Mouse (Mus musculus) stomach, postnatal 0 days (tissue): ENCODE data around the gene Sec14l4. TPM values are rescaled to one million over a fixed set of nuclear protein-coding genes. Genes with fewer than 3 reads are reported as not detected.

ENCODE experiments used
- ATAC-seq: fragments of 200-750 bp; cut with Nextera tagmentation; 2 replicates; pipeline ENCODE4 v1.8.0; 2017; ENCODE audit not compliant: low FRiP score, low TSS enrichment
- DNase-seq: peaks from one replicate; pipeline ENCODE4 v3.0.0-alpha.2; 2016; ENCODE audit warnings: low spot score
- H3K27ac ChIP-seq: fragments of 300-500 bp; sonication (generic); replicated peaks from 2 replicates; pipeline ENCODE4 v1.5.1; 2014; ENCODE audit warnings: mild to moderate bottlenecking, control low read depth
- H3K27me3 ChIP-seq: fragments of 300-500 bp; sonication (generic); 2 replicates; pipeline ENCODE4 v1.6.1; 2014; ENCODE audit warnings: low read length; ENCODE audit not compliant: control insufficient read depth, insufficient read depth
- H3K36me3 ChIP-seq: fragments of 300-500 bp; sonication (generic); 2 replicates; pipeline ENCODE4 v1.6.1; 2014; ENCODE audit warnings: low read length, mixed read lengths; ENCODE audit not compliant: control insufficient read depth, insufficient read depth
- H3K4me1 ChIP-seq: fragments of 300-500 bp; sonication (generic); replicated peaks from 2 replicates; pipeline ENCODE4 v1.6.1; 2014; ENCODE audit warnings: antibody characterized with exemption; ENCODE audit not compliant: control insufficient read depth, insufficient read depth
- H3K4me2 ChIP-seq: fragments of 300-500 bp; sonication (generic); replicated peaks from 2 replicates; pipeline ENCODE4 v1.6.1; 2014; ENCODE audit warnings: low read depth, mild to moderate bottlenecking, control low read depth, moderate library complexity
- H3K4me3 ChIP-seq: fragments of 300-500 bp; sonication (generic); 2 replicates; pipeline ENCODE4 v1.5.1; 2014; ENCODE audit warnings: low read depth, low read length, control low read depth
- H3K9ac ChIP-seq: fragments of 300-500 bp; sonication (generic); 2 replicates; pipeline ENCODE4 v1.6.1; 2014; ENCODE audit warnings: mild to moderate bottlenecking, low read length, control low read depth, mixed read lengths
- H3K9me3 ChIP-seq: fragments of 300-500 bp; sonication (generic); 2 replicates; pipeline ENCODE4 v1.6.1; 2016; ENCODE audit warnings: low read length; ENCODE audit not compliant: control insufficient read depth
- CTCF ChIP-seq: IDR thresholded peaks from 2 replicates; pipeline ENCODE4 v1.5.1; 2016; ENCODE audit warnings: antibody characterized with exemption, low read depth, mild to moderate bottlenecking, moderate library complexity
- EP300 ChIP-seq: optimal IDR thresholded peaks from 2 replicates; pipeline ENCODE3; 2016; ENCODE audit warnings: antibody characterized with exemption
- WGBS: fragments of 180-500 bp; shearing (Covaris S2); extraction: QIAGEN DNeasy Blood & Tissue Kit; methylation state at CpG from one replicate; pipeline ENCODE4 v1.1.7; 2014; 5-methylcytosine and 5-hydroxymethylcytosine counted together
- polyA plus RNA-seq: library from polyadenylated mRNA; unstranded; fragments of >200 nt; fragmentation: Nextera tagmentation; extraction: Ambion mirVana; gene quantifications from 2 replicates; pipeline ENCODE4 v1.2.1, GENCODE M21; 2015

Gene Sec14l4
- polyA plus RNA-seq, 1 experiment from 2014 or later: 2.5 TPM

DNA sequence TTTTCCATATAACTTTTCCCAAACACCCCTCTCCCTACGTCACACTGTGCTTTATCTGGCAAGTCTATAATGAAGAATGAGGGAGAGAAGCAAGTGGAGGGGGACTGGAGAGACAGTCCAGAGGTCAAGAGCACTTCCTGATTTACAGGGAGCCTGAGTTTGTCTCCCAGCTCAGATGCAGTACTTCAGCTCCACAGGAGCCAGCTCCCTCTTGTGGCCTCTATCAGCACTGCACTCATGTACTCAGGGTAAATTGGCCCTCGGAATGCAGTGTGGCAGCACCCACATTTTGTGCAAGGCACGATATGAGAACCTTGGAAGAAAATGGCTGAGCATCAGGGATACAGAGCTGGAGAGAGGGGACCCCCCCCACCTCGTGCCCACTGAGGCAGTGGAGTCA, 49.0 kb downstream of the Sec14l4 start:
- no peaks in the 10 kb centered on the region for H3K27me3 ChIP-seq
- no peaks in the 10 kb centered on the region for H3K36me3 ChIP-seq
- H3K4me1 ChIP-seq: no peaks in the 10 kb centered on the region
- no peak overlapping the region for H3K9ac ChIP-seq
- ATAC-seq (no peak), DNase-seq (peak; percentile 73)
- H3K27ac ChIP-seq: no peak overlapping the region
- 9% methylated on average over 4 of the region's 4 CpGs for WGBS
- H3K4me2 ChIP-seq: no peak overlapping the region
- no peaks in the 10 kb centered on the region for H3K9me3 ChIP-seq
- TF ChIP-seq CTCF: peak; percentile 90
- TF ChIP-seq EP300: no peak
- H3K4me3 ChIP-seq: no peak overlapping the region

DNA sequence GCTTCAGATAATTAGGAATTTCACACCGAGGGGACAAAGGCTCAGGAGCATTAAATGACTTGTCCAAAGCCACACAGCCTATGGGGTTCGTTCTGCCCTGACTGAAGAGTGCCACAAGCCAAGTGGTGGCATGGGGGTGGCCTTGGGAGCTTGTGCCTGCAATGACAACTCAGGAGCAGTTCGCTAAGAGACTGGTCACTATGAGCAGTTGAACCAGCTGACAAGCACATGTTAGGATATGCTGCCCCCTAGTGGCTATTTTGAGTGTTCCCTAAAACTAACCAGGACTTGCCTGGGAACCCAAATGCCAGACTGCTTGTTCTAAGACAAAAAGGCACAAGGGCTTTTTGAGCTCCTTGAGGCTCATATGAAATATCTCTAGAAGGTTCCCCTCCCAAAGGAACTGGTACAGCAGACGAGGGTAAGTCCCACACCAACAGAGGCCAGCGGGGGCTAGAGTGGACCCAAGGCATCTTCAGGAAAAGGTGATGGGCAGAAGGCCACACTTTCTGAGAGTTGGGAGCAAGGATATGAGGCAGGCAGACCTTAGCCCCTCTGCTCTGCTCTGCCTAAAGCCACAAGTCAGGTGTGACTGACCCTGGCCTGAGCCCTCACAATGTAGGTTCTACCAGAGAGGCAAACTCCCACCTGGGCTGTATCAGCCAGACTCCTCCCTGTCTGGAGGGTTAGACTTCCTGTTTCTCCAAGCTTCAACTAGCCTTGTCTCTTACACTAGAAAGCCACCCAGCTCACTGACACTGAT, 52.2 kb downstream of the Sec14l4 start:
- no peaks in the 10 kb centered on the region for H3K9me3 ChIP-seq
- H3K4me1 ChIP-seq: no peaks in the 10 kb centered on the region
- H3K27me3 ChIP-seq: no peaks in the 10 kb centered on the region
- H3K36me3 ChIP-seq: no peaks in the 10 kb centered on the region
- H3K27ac ChIP-seq: no peak overlapping the region
- no peak overlapping the region for H3K4me2 ChIP-seq
- WGBS: 35% methylated on average over 5 of the region's 5 CpGs
- peak; percentile 53 for DNase-seq
- H3K4me3 ChIP-seq: no peak overlapping the region
- ATAC-seq: 0 out of 2 replicates have a peak, but pooled peaks have one; percentile 35
- H3K9ac ChIP-seq: no peak overlapping the region
- TF ChIP-seq EP300 (no peak), CTCF (peak; percentile 91)

DNA sequence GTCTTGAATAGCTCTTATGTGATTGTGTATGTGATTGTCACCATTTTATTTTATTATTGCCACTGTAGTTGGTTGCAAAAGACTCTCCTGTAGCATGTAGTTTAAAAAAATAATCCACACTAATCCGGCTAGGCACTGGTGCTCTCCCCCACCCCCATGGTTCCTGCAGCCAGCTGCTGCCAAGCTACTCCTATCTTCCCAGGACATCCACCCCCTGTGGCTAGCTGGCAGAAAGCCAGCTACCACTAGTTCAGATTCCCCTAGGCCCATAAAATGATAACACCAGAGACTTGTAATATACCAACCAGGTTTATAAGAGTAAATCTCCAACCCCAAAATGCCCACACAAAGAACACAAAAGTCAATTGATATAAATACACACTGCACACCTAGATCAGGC, 55.0 kb downstream of the Sec14l4 start:
- no peak overlapping the region for H3K27ac ChIP-seq
- DNase-seq (no peak), ATAC-seq (no peak)
- H3K4me2 ChIP-seq: no peak overlapping the region
- H3K9ac ChIP-seq: no peak overlapping the region
- WGBS: 65% methylated on average over 1 of the region's 1 CpGs
- H3K9me3 ChIP-seq: no peaks in the 10 kb centered on the region
- TF ChIP-seq EP300 (no peak), CTCF (no peak)
- H3K36me3 ChIP-seq: no peaks in the 10 kb centered on the region
- H3K4me1 ChIP-seq: no peaks in the 10 kb centered on the region
- no peak overlapping the region for H3K4me3 ChIP-seq
- H3K27me3 ChIP-seq: no peaks in the 10 kb centered on the region

DNA sequence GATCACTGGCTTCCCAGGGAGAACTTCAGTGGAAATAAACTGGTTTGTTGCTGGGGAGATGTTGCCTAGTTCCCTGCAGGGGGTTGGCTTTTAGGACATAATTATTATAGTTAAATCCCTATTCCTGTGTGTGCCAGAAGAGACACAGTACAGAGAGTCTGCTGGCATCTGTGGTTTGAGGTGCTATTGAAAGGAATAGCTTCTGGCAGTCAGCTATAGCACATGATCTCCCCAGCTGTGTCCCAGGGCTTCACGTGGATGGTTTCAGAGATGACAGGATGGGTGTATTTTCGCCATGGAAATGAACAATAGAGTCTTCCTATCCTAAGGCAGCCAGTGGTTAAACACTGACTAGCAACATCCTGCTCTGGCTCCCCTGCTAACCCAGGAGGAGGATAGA, 56.0 kb downstream of the Sec14l4 start:
- WGBS: 63% methylated on average over 2 of the region's 2 CpGs
- no peaks in the 10 kb centered on the region for H3K9me3 ChIP-seq

DNA sequence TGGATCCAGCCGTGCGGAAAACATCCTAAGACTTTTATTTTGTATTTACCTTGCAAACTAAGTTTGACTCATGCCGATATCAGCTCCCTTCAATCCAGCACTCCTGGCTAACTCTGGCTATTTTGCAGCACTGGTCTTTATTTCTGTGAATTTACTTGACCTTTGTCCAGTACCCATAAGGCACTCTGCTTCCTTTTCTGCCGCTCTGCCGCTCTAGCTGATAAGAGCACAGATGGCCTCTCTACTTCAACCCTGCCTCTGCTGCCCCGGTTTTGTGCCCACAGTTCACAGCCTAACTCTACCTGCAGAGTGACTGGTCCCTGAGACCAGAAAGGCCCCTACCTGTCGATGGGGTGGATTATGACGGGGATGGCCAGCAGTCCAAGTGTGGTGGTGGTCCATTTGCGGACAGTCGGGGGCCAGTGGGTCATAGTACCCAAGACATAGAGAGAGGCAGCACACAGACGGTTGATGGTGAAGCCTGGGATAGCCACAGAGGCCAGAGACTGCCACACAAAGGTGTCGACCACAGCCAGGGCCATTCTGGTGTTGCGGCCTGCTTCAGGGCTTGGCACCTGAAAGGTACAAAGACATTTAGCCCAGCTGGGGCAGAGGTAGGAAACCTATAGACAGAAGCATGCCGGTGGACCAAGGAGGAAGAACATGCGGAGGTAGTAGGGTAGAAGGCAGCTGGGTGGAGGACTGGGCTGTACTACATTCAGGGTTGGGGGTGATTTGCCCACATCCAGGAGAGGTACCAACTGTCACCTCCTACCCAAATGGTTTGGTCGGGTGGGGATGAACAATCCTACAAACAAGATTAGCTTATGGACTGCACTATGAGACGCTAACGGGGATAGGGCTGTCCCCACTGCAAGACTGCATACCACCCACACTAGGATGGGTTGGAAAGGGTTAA, 62.5 kb downstream of the Sec14l4 start:
- Histone ChIP-seq H3K9me3 (no peaks in the 10 kb centered on the region), H3K27ac (peak overlapping the region; percentile 86), H3K27me3 (no peaks in the 10 kb centered on the region), H3K4me3 (no peak overlapping the region), H3K36me3 (no peaks in the 10 kb centered on the region), H3K4me1 (peaks cover 7% of the 10 kb centered on the region), H3K9ac (no peak overlapping the region), H3K4me2 (peak overlapping the region; percentile 78)
- 64% methylated on average over 18 of the region's 18 CpGs for WGBS
- DNase-seq (peak; percentile 67), ATAC-seq (peak; percentile 58)
- no peak for TF ChIP-seq EP300
- TF ChIP-seq CTCF: no peak

More for the DNA sequence above, 56.0 kb downstream of the Sec14l4 start:
- Histone ChIP-seq H3K4me2 (no peak overlapping the region), H3K27me3 (no peaks in the 10 kb centered on the region), H3K27ac (no peak overlapping the region), H3K36me3 (no peaks in the 10 kb centered on the region), H3K4me3 (no peak overlapping the region), H3K9ac (no peak overlapping the region), H3K4me1 (no peaks in the 10 kb centered on the region)
- DNase-seq (no peak), ATAC-seq (no peak)
- no peak for TF ChIP-seq CTCF
- no peak for TF ChIP-seq EP300
